Mouse (Mus musculus): ENCODE data around the gene Brip1. TPM values are rescaled to one million over a fixed set of nuclear protein-coding genes. Genes with fewer than 3 reads are reported as not detected.
"Not testable (repeated sequence)": the region's sequence is repeated elsewhere in the genome, so short reads cannot be mapped to it uniquely, and the experiment has no call there.

The Brip1 gene
- polyA plus RNA-seq, 1 experiment = 0.67 TPM

GRCm38 (mm10) chr11:86205876-86206275, 4.9 kb upstream of the Brip1 start:
- H3K36me3 ChIP-seq (ENCODE audit: control insufficient read depth, insufficient read depth, low read length) = no peaks in the 10 kb centered on the region
- H3K4me3 ChIP-seq (ENCODE audit: insufficient read depth, low read depth, low read length) = no peak overlapping the region
- H3K27me3 ChIP-seq (replicated peaks; ENCODE audit: control insufficient read depth, insufficient read depth, low read length) = no peaks in the 10 kb centered on the region
- H3K27ac ChIP-seq (ENCODE audit: insufficient read depth, low read depth, low read length) = no peak overlapping the region
- TF ChIP-seq POLR2A (IDR thresholded peaks at IDR 0.05; ENCODE audit: low read depth, low read length) = no peak
- no peak for TF ChIP-seq CTCF (conservative IDR thresholded peaks at IDR 0.05; ENCODE audit: insufficient read depth, insufficient read length, low read depth, low read length)
- WGBS = 93% methylated on average over 4 of the region's 4 CpGs
- H3K4me1 ChIP-seq (ENCODE audit: control insufficient read depth, insufficient read depth, low read length) = no peaks in the 10 kb centered on the region
- DNase-seq = no peak

- TF ChIP-seq POLR2A (IDR thresholded peaks at IDR 0.05; ENCODE audit: low read depth, low read length) (no peak), CTCF (conservative IDR thresholded peaks at IDR 0.05; ENCODE audit: insufficient read depth, insufficient read length, low read depth, low read length) (no peak)
Observed at GRCm38 (mm10) chr11:86205031-86205430, 4.0 kb upstream of the Brip1 start.

GRCm38 (mm10) chr11:86201901-86202675, 1.1 kb upstream of the Brip1 start:
- DNase-seq = peak; percentile 19
- Histone ChIP-seq H3K36me3 (ENCODE audit: control insufficient read depth, insufficient read depth, low read length) (no peaks in the 10 kb centered on the region), H3K27me3 (replicated peaks; ENCODE audit: control insufficient read depth, insufficient read depth, low read length) (no peaks in the 10 kb centered on the region), H3K4me1 (ENCODE audit: control insufficient read depth, insufficient read depth, low read length) (no peaks in the 10 kb centered on the region; the same call in 1 of the 2 replicates), H3K4me3 (ENCODE audit: insufficient read depth, low read depth, low read length) (peak overlapping the region; percentile 89), H3K27ac (ENCODE audit: insufficient read depth, low read depth, low read length) (peak overlapping the region; percentile 39)
- WGBS = 22% methylated on average over 16 of the region's 16 CpGs
- no peak for TF ChIP-seq POLR2A (IDR thresholded peaks at IDR 0.05; ENCODE audit: low read depth, low read length)
- TF ChIP-seq CTCF (conservative IDR thresholded peaks at IDR 0.05; ENCODE audit: insufficient read depth, insufficient read length, low read depth, low read length) = no peak

More at GRCm38 (mm10) chr11:86205031-86205430, 4.0 kb upstream of the Brip1 start:
- Histone ChIP-seq H3K36me3 (ENCODE audit: control insufficient read depth, insufficient read depth, low read length) (no peaks in the 10 kb centered on the region), H3K27ac (ENCODE audit: insufficient read depth, low read depth, low read length) (no peak overlapping the region), H3K4me1 (ENCODE audit: control insufficient read depth, insufficient read depth, low read length) (no peaks in the 10 kb centered on the region; the same call in 1 of the 2 replicates), H3K27me3 (replicated peaks; ENCODE audit: control insufficient read depth, insufficient read depth, low read length) (no peaks in the 10 kb centered on the region), H3K4me3 (ENCODE audit: insufficient read depth, low read depth, low read length) (no peak overlapping the region)
- WGBS = 97% methylated on average over 5 of the region's 5 CpGs
- no peak for DNase-seq

- H3K4me1 ChIP-seq (ENCODE audit: control insufficient read depth, insufficient read depth, low read length) = no peaks in the 10 kb centered on the region; the same call in 1 of the 2 replicates
- no peak for TF ChIP-seq CTCF (conservative IDR thresholded peaks at IDR 0.05; ENCODE audit: insufficient read depth, insufficient read length, low read depth, low read length)
- no peak for TF ChIP-seq POLR2A (IDR thresholded peaks at IDR 0.05; ENCODE audit: low read depth, low read length)
- under 1% methylated on average over 21 of the region's 21 CpGs for WGBS
- DNase-seq = no peak
- no peaks in the 10 kb centered on the region for H3K36me3 ChIP-seq (ENCODE audit: control insufficient read depth, insufficient read depth, low read length)
- no peaks in the 10 kb centered on the region for H3K27me3 ChIP-seq (replicated peaks; ENCODE audit: control insufficient read depth, insufficient read depth, low read length)
- 0 out of 2 replicates have a peak overlapping the region, but pooled peaks have one; percentile 28 for H3K27ac ChIP-seq (ENCODE audit: insufficient read depth, low read depth, low read length)
- peak overlapping the region; percentile 55 for H3K4me3 ChIP-seq (ENCODE audit: insufficient read depth, low read depth, low read length)
Observed at GRCm38 (mm10) chr11:86200460-86201021, 452 bp downstream of the Brip1 start.

GRCm38 (mm10) chr11:86199733-86200132, 1.3 kb downstream of the Brip1 start:
- Histone ChIP-seq H3K36me3 (ENCODE audit: control insufficient read depth, insufficient read depth, low read length) (no peaks in the 10 kb centered on the region), H3K4me1 (ENCODE audit: control insufficient read depth, insufficient read depth, low read length) (no peaks in the 10 kb centered on the region; the same call in 1 of the 2 replicates), H3K27me3 (replicated peaks; ENCODE audit: control insufficient read depth, insufficient read depth, low read length) (no peaks in the 10 kb centered on the region), H3K27ac (ENCODE audit: insufficient read depth, low read depth, low read length) (no peak overlapping the region), H3K4me3 (ENCODE audit: insufficient read depth, low read depth, low read length) (no peak overlapping the region)
- 50% methylated on average over 4 of the region's 4 CpGs for WGBS
- TF ChIP-seq CTCF (conservative IDR thresholded peaks at IDR 0.05; ENCODE audit: insufficient read depth, insufficient read length, low read depth, low read length) (no peak), POLR2A (IDR thresholded peaks at IDR 0.05; ENCODE audit: low read depth, low read length) (no peak)
- no peak for DNase-seq

GRCm38 (mm10) chr11:86185224-86185623, 15.8 kb downstream of the Brip1 start:
- DNase-seq; H3K27ac ChIP-seq (ENCODE audit: insufficient read depth, low read depth, low read length); H3K36me3 ChIP-seq (ENCODE audit: control insufficient read depth, insufficient read depth, low read length); H3K4me3 ChIP-seq (ENCODE audit: insufficient read depth, low read depth, low read length); H3K27me3 ChIP-seq (replicated peaks; ENCODE audit: control insufficient read depth, insufficient read depth, low read length); H3K4me1 ChIP-seq (ENCODE audit: control insufficient read depth, insufficient read depth, low read length): not testable (repeated sequence)
- 70% methylated on average over 7 of the region's 7 CpGs for WGBS

- no peaks in the 10 kb centered on the region for H3K36me3 ChIP-seq (ENCODE audit: control insufficient read depth, insufficient read depth, low read length)
- no peaks in the 10 kb centered on the region for H3K4me1 ChIP-seq (ENCODE audit: control insufficient read depth, insufficient read depth, low read length)
- DNase-seq = peak; percentile 19
- TF ChIP-seq POLR2A (IDR thresholded peaks at IDR 0.05; ENCODE audit: low read depth, low read length) = no peak
- TF ChIP-seq CTCF (conservative IDR thresholded peaks at IDR 0.05; ENCODE audit: insufficient read depth, insufficient read length, low read depth, low read length) = no peak
- H3K27ac ChIP-seq (ENCODE audit: insufficient read depth, low read depth, low read length) = no peak overlapping the region
- no peak overlapping the region for H3K4me3 ChIP-seq (ENCODE audit: insufficient read depth, low read depth, low read length)
- H3K27me3 ChIP-seq (replicated peaks; ENCODE audit: control insufficient read depth, insufficient read depth, low read length) = no peaks in the 10 kb centered on the region
- WGBS = 46% methylated on average over 3 of the region's 3 CpGs
Observed at GRCm38 (mm10) chr11:86175833-86176232, 25.2 kb downstream of the Brip1 start.
